Mouse (Mus musculus): ENCODE results near the gene Sox5. TPM values are rescaled to one million over a fixed set of nuclear protein-coding genes. Genes with fewer than 3 reads are reported as not detected.

The Sox5 gene
- polyA plus RNA-seq, 1 experiment: 0.02 TPM

- TF ChIP-seq GATA1 (IDR thresholded peaks at IDR 0.05; ENCODE audit: low read length): no peak
These were observed 1.0 kb downstream of the Sox5 start for GRCm38 (mm10) chr6:144780608-144781285.

- no peak for TF ChIP-seq GATA1 (IDR thresholded peaks at IDR 0.05; ENCODE audit: low read length)
These were observed 1.7 kb downstream of the Sox5 start for GRCm38 (mm10) chr6:144779945-144780607.

- TF ChIP-seq GATA1 (IDR thresholded peaks at IDR 0.05; ENCODE audit: low read length): no peak
These were observed 4.3 kb downstream of the Sox5 start for GRCm38 (mm10) chr6:144777356-144778035.

GRCm38 (mm10) chr6:144773736-144774135 is 8.0 kb downstream of the Sox5 start:
- no peak for TF ChIP-seq GATA1 (IDR thresholded peaks at IDR 0.05; ENCODE audit: low read length)

GRCm38 (mm10) chr6:144772985-144773384 is 8.8 kb downstream of the Sox5 start:
- no peak for TF ChIP-seq GATA1 (IDR thresholded peaks at IDR 0.05; ENCODE audit: low read length)

- TF ChIP-seq GATA1 (IDR thresholded peaks at IDR 0.05; ENCODE audit: low read length): no peak
These were observed 9.4 kb downstream of the Sox5 start for GRCm38 (mm10) chr6:144772175-144772918.

- TF ChIP-seq GATA1 (IDR thresholded peaks at IDR 0.05; ENCODE audit: low read length): no peak
These were observed 12.7 kb downstream of the Sox5 start for GRCm38 (mm10) chr6:144769060-144769459.

GRCm38 (mm10) chr6:144761902-144762301 is 19.9 kb downstream of the Sox5 start:
- no peak for TF ChIP-seq GATA1 (IDR thresholded peaks at IDR 0.05; ENCODE audit: low read length)

GRCm38 (mm10) chr6:144759193-144759592 is 22.6 kb downstream of the Sox5 start:
- TF ChIP-seq GATA1 (IDR thresholded peaks at IDR 0.05; ENCODE audit: low read length): no peak

GRCm38 (mm10) chr6:144757414-144757813 is 24.4 kb downstream of the Sox5 start:
- TF ChIP-seq GATA1 (IDR thresholded peaks at IDR 0.05; ENCODE audit: low read length): no peak

GRCm38 (mm10) chr6:144756444-144756843 is 25.3 kb downstream of the Sox5 start:
- no peak for TF ChIP-seq GATA1 (IDR thresholded peaks at IDR 0.05; ENCODE audit: low read length)

GRCm38 (mm10) chr6:144755304-144755703 is 26.5 kb downstream of the Sox5 start:
- TF ChIP-seq GATA1 (IDR thresholded peaks at IDR 0.05; ENCODE audit: low read length): no peak

GRCm38 (mm10) chr6:144754366-144754765 is 27.4 kb downstream of the Sox5 start:
- TF ChIP-seq GATA1 (IDR thresholded peaks at IDR 0.05; ENCODE audit: low read length): no peak

- no peak for TF ChIP-seq GATA1 (IDR thresholded peaks at IDR 0.05; ENCODE audit: low read length)
These were observed 27.8 kb downstream of the Sox5 start for GRCm38 (mm10) chr6:144753963-144754296.

GRCm38 (mm10) chr6:144753225-144753962 is 28.4 kb downstream of the Sox5 start:
- no peak for TF ChIP-seq GATA1 (IDR thresholded peaks at IDR 0.05; ENCODE audit: low read length)

All from G1E-ER4 (cell line).